8 mouse cellular contexts compared by ENCODE assay signal in genomic region chr7:48881971-48882609, GRCm38 (mm10). TPM values are rescaled to one million over a fixed set of nuclear protein-coding genes. Genes with fewer than 3 reads are reported as not detected.
DNase-seq lines count a peak whose midpoint lies in the region; ATAC-seq and TF ChIP-seq lines count a peak whose summit lies in the region.

No protein-coding gene starts in this region.

- peak overlapping the region; percentile 95 for H3K9ac ChIP-seq in lung, embryonic 14.5 days

- no peak for TF ChIP-seq CTCF in lung, embryonic 14.5 days (IDR thresholded peaks at IDR 0.05; ENCODE audit: low read depth)

- H3K4me3 ChIP-seq in hindbrain, embryonic 10.5 days: peak overlapping the region; percentile 94
- peak overlapping the region; percentile 80 for H3K4me3 ChIP-seq in lung, embryonic 14.5 days (ENCODE audit: low read depth, low read length)

- peaks cover 32% of the 10 kb centered on the region for H3K4me1 ChIP-seq in hindbrain, embryonic 10.5 days (replicated peaks)
- H3K4me1 ChIP-seq in lung, embryonic 14.5 days (ENCODE audit: insufficient read depth): 0 out of 2 replicates have a peak, but pooled peaks cover 2% of the 10 kb centered on the region

- H3K4me2 ChIP-seq in lung, embryonic 14.5 days: peak overlapping the region; percentile 96

- no peaks in the 10 kb centered on the region for H3K9me3 ChIP-seq in hindbrain, embryonic 10.5 days
- no peaks in the 10 kb centered on the region for H3K9me3 ChIP-seq in lung, embryonic 14.5 days (ENCODE audit: low read depth, low read length)

- WGBS in hindbrain, embryonic 10.5 days: 3% methylated on average over 28 of the region's 28 CpGs
- under 1% methylated on average over 28 of the region's 28 CpGs for WGBS in lung, embryonic 14.5 days

- no peak for ATAC-seq in lung, embryonic 14.5 days (ENCODE audit: insufficient read depth)
- peak; percentile 45 for ATAC-seq in neutrophil, adult 5-6 weeks (ENCODE audit: extremely low read depth, insufficient number of reproducible peaks, low FRiP score, poor library complexity, severe bottlenecking)

- H3K27me3 ChIP-seq in hindbrain, embryonic 10.5 days (ENCODE audit: insufficient read depth, poor library complexity, severe bottlenecking): peaks cover 51% of the 10 kb centered on the region
- no peaks in the 10 kb centered on the region for H3K27me3 ChIP-seq in lung, embryonic 14.5 days (ENCODE audit: insufficient read depth, low read length)

- peaks cover 18% of the 10 kb centered on the region for H3K36me3 ChIP-seq in hindbrain, embryonic 10.5 days
- peaks cover 16% of the 10 kb centered on the region for H3K36me3 ChIP-seq in lung, embryonic 14.5 days (ENCODE audit: insufficient read depth)

- DNase-seq in cerebellum, postnatal 10 days: peak; percentile 38 to 39
- DNase-seq in cerebellum, postnatal 36 days: no peak
- DNase-seq in embryo, embryonic 10 days (ENCODE audit: low spot score): peak; percentile 39
- DNase-seq in hindbrain, embryonic 10.5 days (ENCODE audit: low spot score): peak; percentile 38
- DNase-seq in lung, embryonic 14.5 days: peak; percentile 68
- DNase-seq in layer of hippocampus, postnatal 36 days: no peak
- no peak for DNase-seq in cerebellum, adult 11 months

- peak overlapping the region; percentile 99 for H3K27ac ChIP-seq in hindbrain, embryonic 10.5 days
- H3K27ac ChIP-seq in lung, embryonic 14.5 days (ENCODE audit: low read depth): peak overlapping the region; percentile 93

RNA-seq across cellular contexts. Expression of gene E2f8, which starts 0.7 kb away (rescaled TPM):
- polyA plus RNA-seq in hindbrain, embryonic 10.5 days (2016; fragmentation: Nextera tagmentation; extraction: Ambion mirVana): 15.7 and 17.4 TPM in 2 replicates
- polyA plus RNA-seq in lung, embryonic 14.5 days (2014; fragmentation: Nextera tagmentation; extraction: Ambion mirVana): 26.0 and 27.8 TPM in 2 replicates
- 2.0 and 3.6 TPM in 2 replicates for total RNA-seq in neutrophil, adult 5-6 weeks (2017)
- under 1 TPM; 0.17 to 0.30 TPM for total RNA-seq in layer of hippocampus, postnatal 36 days (2021)

RNA-seq across cellular contexts. Expression of gene Nav2, which starts 26.4 kb away (rescaled TPM):
- 19.1 and 25.6 TPM in 2 replicates for polyA plus RNA-seq in hindbrain, embryonic 10.5 days (2016; fragmentation: Nextera tagmentation; extraction: Ambion mirVana)
- polyA plus RNA-seq in lung, embryonic 14.5 days (2014; fragmentation: Nextera tagmentation; extraction: Ambion mirVana): 19.7 and 20.2 TPM in 2 replicates
- total RNA-seq in neutrophil, adult 5-6 weeks (2017): 2.3 and 3.1 TPM in 2 replicates
- 100 to 1,000 TPM in 1 of 2 experiments, 10 to 100 TPM in 1; 77.4 to 100 TPM for total RNA-seq in layer of hippocampus, postnatal 36 days (2021)

RNA-seq across cellular contexts. Expression of gene Csrp3, which starts 34.3 kb away (rescaled TPM):
- polyA plus RNA-seq in hindbrain, embryonic 10.5 days (2016; fragmentation: Nextera tagmentation; extraction: Ambion mirVana): 0.44 TPM in 1 of 2 replicates, not detected in the other
- polyA plus RNA-seq in lung, embryonic 14.5 days (2014; fragmentation: Nextera tagmentation; extraction: Ambion mirVana): 1.9 and 31.7 TPM in 2 replicates
- not detected in 2 replicates for total RNA-seq in neutrophil, adult 5-6 weeks (2017)
- total RNA-seq in layer of hippocampus, postnatal 36 days (2021): not detected

Comparison
In these comparisons a context has a peak if more than half of its experiments do, and no peak if none do; other contexts are left out.
1. DNase-seq: peak in cerebellum, postnatal 10 days (2 of 2), embryo, embryonic 10 days (single experiment), hindbrain, embryonic 10.5 days (single experiment) and lung, embryonic 14.5 days (single experiment); none in cerebellum, postnatal 36 days (0 of 2), layer of hippocampus, postnatal 36 days (0 of 2) and cerebellum, adult 11 months (single experiment).
2. RNA of gene Nav2, which starts 26.4 kb away (total RNA-seq): 77.4 to 100 TPM in layer of hippocampus, postnatal 36 days; 2.3 to 3.1 TPM in neutrophil, adult 5-6 weeks; every median in the first group is over 10 times any median in the second.